In genomic region chr6:101616776-101617175, GRCm38 (mm10) we compare ENCODE assay signal across 9 mouse cellular contexts.
DNase-seq lines count a peak whose midpoint lies in the region; ATAC-seq lines count a peak whose summit lies in the region.
"Had no signal": no experiment of that assay in that cellular context is flagged by ENCODE, and none has a peak within 500 bp of the region (broad histone marks: within the 10 kb centered on the region; RNA-seq: fewer than 3 reads in every experiment).

No protein-coding gene starts in this region.

- H3K36me3 ChIP-seq in forebrain, embryonic 13.5 days (ENCODE audit: poor library complexity, severe bottlenecking): no peaks in the 10 kb centered on the region
- H3K36me3 ChIP-seq in forebrain, embryonic 10.5 days (replicated peaks): no peaks in the 10 kb centered on the region
- H3K36me3 ChIP-seq in midbrain, embryonic 13.5 days: no peaks in the 10 kb centered on the region

- H3K4me3 ChIP-seq in forebrain, embryonic 13.5 days: no peak overlapping the region
- no peak overlapping the region for H3K4me3 ChIP-seq in forebrain, embryonic 10.5 days
- no peak overlapping the region for H3K4me3 ChIP-seq in midbrain, embryonic 13.5 days (replicated peaks)
- H3K4me3 ChIP-seq: myocyte had no signal

- peak; percentile 62 for ATAC-seq in forebrain, embryonic 13.5 days
- 0 out of 2 replicates have a peak, but pooled peaks have one; percentile 32 for ATAC-seq in common myeloid progenitor, adult 5-6 weeks (replicated peaks; ENCODE audit: low read depth, poor library complexity, severe bottlenecking)
- peak; percentile 43; the same call in 1 of the 2 replicates for ATAC-seq in midbrain, embryonic 13.5 days

- H3K9me3 ChIP-seq in forebrain, embryonic 13.5 days (replicated peaks): no peaks in the 10 kb centered on the region
- H3K9me3 ChIP-seq in forebrain, embryonic 10.5 days: no peaks in the 10 kb centered on the region
- H3K9me3 ChIP-seq in midbrain, embryonic 13.5 days: no peaks in the 10 kb centered on the region

- H3K27me3 ChIP-seq in forebrain, embryonic 13.5 days: no peaks in the 10 kb centered on the region
- H3K27me3 ChIP-seq in forebrain, embryonic 10.5 days (ENCODE audit: poor library complexity, severe bottlenecking): no peaks in the 10 kb centered on the region
- no peaks in the 10 kb centered on the region for H3K27me3 ChIP-seq in midbrain, embryonic 13.5 days

- intact Hi-C loops in left cerebral cortex, postnatal 14 days (cut with DNase I): loop anchor here (1.0 to 10.0 kb wide), 3 partner anchors 242 to 734 kb away; partner anchors contain the start of gene Pdzrn3
- intact Hi-C loops in left cerebral cortex, postnatal 36 days (cut with DNase I): loop anchor here (2.0 to 10.0 kb wide), 3 partner anchors 242 to 734 kb away; partner anchors contain the start of gene Pdzrn3

- 31% methylated on average over 3 of the region's 3 CpGs for WGBS in forebrain, embryonic 13.5 days
- WGBS in forebrain, embryonic 10.5 days: 58% methylated on average over 3 of the region's 3 CpGs
- WGBS in midbrain, embryonic 13.5 days: 45% methylated on average over 3 of the region's 3 CpGs

- H3K4me1 ChIP-seq in forebrain, embryonic 13.5 days: no peaks in the 10 kb centered on the region
- no peaks in the 10 kb centered on the region for H3K4me1 ChIP-seq in forebrain, embryonic 10.5 days
- no peaks in the 10 kb centered on the region for H3K4me1 ChIP-seq in midbrain, embryonic 13.5 days (replicated peaks)

- H3K4me2 ChIP-seq in forebrain, embryonic 13.5 days: no peak overlapping the region
- H3K4me2 ChIP-seq in midbrain, embryonic 13.5 days (replicated peaks): no peak overlapping the region

- H3K9ac ChIP-seq in forebrain, embryonic 13.5 days: no peak overlapping the region
- no peak overlapping the region for H3K9ac ChIP-seq in midbrain, embryonic 13.5 days (replicated peaks)

- no peak overlapping the region for H3K27ac ChIP-seq in forebrain, embryonic 13.5 days
- H3K27ac ChIP-seq in forebrain, embryonic 10.5 days: no peak overlapping the region
- no peak overlapping the region for H3K27ac ChIP-seq in midbrain, embryonic 13.5 days

- no peak for DNase-seq in forebrain, embryonic 10.5 days (ENCODE audit: extremely low spot score, low spot score)
- DNase-seq in left cerebral cortex, postnatal 14 days (ENCODE audit: low spot score in 2 of 2): peak; percentile 31 to 56
- no peak for DNase-seq in left cerebral cortex, postnatal 36 days (ENCODE audit: low spot score in 2 of 2)
- DNase-seq in ovary, postnatal 36 days (ENCODE audit: low spot score): no peak
- DNase-seq in spleen, adult 12 weeks (ENCODE audit: low spot score): no peak

Comparison
In these comparisons a context has a peak if more than half of its experiments do, and no peak if none do; other contexts are left out.
1. DNase-seq: peak in left cerebral cortex, postnatal 14 days (2 of 2); none in forebrain, embryonic 10.5 days (single experiment), left cerebral cortex, postnatal 36 days (0 of 2), ovary, postnatal 36 days (single experiment) and spleen, adult 12 weeks (single experiment).
2. Peak in every context shown above with its lines, with median percentiles within 50 percentile points of each other: ATAC-seq.